Mouse (Mus musculus): ENCODE results near the gene Gsk3b.

- no peak for TF ChIP-seq CTCF (IDR thresholded peaks at IDR 0.05; ENCODE audit: low read depth)
- TF ChIP-seq EP300 (IDR thresholded peaks at IDR 0.05; ENCODE audit: low read depth): no peak; the same call in 1 of the 2 replicates
These were observed 808 bp downstream of the Gsk3b start for GRCm38 (mm10) chr16:38089447-38090170.

All from heart, postnatal 0 days (tissue).